Mouse (Mus musculus): Measurements from ENCODE around the gene Klhl18. TPM values are rescaled to one million over a fixed set of nuclear protein-coding genes. Genes with fewer than 3 reads are reported as not detected.

The Klhl18 gene
- 10 to 100 TPM in 1 of 2 experiments, 1 to 10 TPM in 1; 9.0 to 17.8 TPM for polyA plus RNA-seq (2017; shearing (Covaris generic))

DNA sequence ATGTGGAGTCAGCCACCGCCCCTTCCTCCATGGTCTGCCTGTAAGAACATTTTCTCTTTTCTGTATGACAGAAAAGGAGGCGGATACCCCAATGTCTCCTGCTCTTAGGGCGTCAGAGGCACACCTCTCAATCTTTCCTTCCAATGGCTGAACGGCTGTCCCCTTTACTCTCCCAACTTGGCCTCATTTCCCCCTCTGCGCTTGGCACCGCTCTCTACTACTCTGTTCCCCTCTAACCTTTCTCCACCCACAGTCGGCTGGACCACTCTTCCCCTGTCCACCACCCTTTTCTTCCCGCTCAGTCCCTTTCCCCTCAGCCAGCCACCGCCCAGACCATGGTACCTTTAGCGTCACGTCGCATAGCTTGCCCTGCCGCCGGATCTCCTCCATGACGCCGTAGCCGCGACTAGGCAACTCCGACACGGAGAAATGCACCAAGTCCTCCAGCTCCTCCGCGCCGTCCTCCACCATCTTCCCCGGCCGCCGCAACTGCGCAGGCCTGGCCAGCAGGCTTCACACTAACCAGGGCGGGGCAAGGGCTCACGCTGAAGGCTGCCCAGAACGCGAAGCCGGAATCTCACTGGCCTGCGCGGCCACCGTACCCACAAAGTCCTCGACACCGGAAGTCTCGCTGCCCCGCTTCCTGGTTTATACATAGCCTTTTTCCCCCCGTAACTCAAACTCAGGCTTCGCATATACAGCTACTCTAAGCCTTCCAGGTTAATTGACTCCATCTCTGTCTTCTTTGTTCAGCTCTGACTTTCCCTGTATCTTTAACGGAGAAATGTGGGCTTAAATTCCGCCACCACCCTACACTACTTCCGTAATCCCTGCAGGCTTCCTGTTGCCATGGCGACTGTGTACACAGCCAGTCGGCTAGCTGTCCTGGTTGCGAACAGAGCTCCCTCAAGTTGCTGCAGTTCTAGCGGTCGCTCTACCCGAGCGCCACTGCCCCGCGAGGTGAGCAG is at the start of gene Klhl18, which contains the start of gene Kif9:
Gene Klhl18, minus strand, starts transcription at position 571 of the 968 bp plus-strand sequence.
Gene Kif9, plus strand, starts transcription at position 835 of the 968 bp plus-strand sequence.

DNA sequence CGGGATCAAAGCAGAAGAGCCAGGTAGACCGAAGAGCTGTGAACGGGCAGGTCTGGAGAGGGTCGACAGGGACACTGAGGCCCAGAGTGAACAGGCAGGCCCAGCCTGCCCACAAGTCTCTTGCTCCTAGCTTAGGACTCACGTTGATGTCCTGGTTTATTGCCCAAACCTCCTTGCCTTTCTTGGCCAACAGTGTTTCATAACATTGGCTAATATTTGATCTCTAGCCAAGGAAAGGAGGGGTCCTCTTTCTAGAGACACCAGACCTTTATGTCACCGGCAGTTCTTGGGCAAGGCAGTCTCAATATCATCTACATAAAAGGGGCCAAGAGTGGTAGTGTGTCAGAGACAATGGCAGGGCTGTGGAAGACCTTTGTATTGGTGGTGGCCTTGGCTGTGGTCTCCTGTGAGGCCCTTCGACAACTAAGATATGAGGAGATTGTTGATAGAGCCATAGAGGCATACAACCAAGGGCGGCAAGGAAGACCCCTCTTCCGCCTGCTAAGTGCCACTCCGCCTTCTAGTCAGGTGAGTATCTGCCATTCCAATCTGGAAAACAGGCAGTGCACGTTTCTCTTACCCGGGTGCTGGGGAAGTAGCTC is 56.9 kb downstream of the Klhl18 start, which contains the start of gene Ngp:
Gene Ngp, plus strand, starts transcription at position 237 of the 602 bp plus-strand sequence.

DNA sequence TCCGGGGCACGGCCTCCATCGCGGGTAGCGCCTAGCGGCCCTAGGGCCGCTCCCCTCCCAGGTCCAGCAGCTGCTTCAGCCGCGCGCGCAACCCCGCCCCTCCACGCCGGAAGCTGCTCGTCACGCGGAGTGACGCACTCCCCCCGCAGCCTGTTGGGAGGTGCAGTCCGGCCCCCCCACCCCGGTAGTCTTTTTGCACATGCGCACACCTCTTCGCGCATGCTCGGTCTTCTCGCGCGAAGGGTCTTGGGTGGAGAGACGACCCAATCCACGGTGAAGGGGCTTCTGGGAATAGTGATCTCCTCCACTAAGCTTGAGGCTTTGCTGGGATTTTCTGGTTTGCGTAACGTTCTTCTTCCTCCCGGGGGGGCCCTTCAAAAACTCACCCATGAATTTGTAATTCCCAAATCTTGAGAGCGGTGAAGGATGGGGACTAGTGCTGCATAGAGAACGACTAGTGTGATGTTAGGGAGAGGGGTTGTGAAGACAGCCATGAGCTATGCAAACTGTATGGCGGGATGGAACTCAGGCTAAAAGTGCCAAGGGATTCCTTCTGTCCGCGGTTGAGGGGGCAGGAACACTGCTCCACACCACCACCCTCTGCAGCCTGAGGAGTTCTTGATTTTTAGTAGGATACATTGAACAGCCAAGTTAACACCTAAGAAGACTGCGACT is 68.3 kb downstream of the Klhl18 start, which contains the start of gene Ptpn23:
Gene Ptpn23, minus strand, starts transcription at position 115 of the 675 bp plus-strand sequence.

Other genes with a start within 250 kb of the Klhl18 start
- under 1 TPM; 0.22 to 0.32 TPM for gene Cspg5, start 232.9 kb downstream of the Klhl18 start, polyA plus RNA-seq (2017; shearing (Covaris generic))
- gene Elp6, start 171.5 kb downstream of the Klhl18 start, polyA plus RNA-seq (2017; shearing (Covaris generic)): 10 to 100 TPM; 11.2 to 13.0 TPM
- gene Scap, start 143.4 kb downstream of the Klhl18 start, polyA plus RNA-seq (2017; shearing (Covaris generic)): 10 to 100 TPM; 65.4 to 73.5 TPM
- 1 to 10 TPM; 4.2 to 5.3 TPM for gene Ptpn23, start 68.5 kb downstream of the Klhl18 start, polyA plus RNA-seq (2017; shearing (Covaris generic))
- 1 to 10 TPM in 1 of 2 experiments, not detected in 1; 1.0 TPM for gene Ngp, start 56.9 kb downstream of the Klhl18 start, polyA plus RNA-seq (2017; shearing (Covaris generic))
- under 1 TPM; 0.66 to 0.86 TPM for gene Kif9, start 264 bp upstream of the Klhl18 start, polyA plus RNA-seq (2017; shearing (Covaris generic))
- gene Setd2, start 55.9 kb upstream of the Klhl18 start, polyA plus RNA-seq (2017; shearing (Covaris generic)): 10 to 100 TPM; 34.8 to 42.0 TPM
- 1 to 10 TPM; 3.2 to 6.3 TPM for gene Nradd, start 147.8 kb upstream of the Klhl18 start, polyA plus RNA-seq (2017; shearing (Covaris generic))
- gene Nbeal2, start 177.5 kb upstream of the Klhl18 start, polyA plus RNA-seq (2017; shearing (Covaris generic)): 10 to 100 TPM; 56.2 to 73.8 TPM
- 100 to 1,000 TPM; 254 to 258 TPM for gene Ccdc12, start 179.8 kb upstream of the Klhl18 start, polyA plus RNA-seq (2017; shearing (Covaris generic))

Data from inflammation-experienced regulatory T-cells (primary cell).